Mouse (Mus musculus) gastrocnemius, adult 18-20 months (tissue): ENCODE measurements around the gene Zfp975. TPM values are rescaled to one million over a fixed set of nuclear protein-coding genes. Genes with fewer than 3 reads are reported as not detected.
"Not testable (repeated sequence)": the region's sequence is repeated elsewhere in the genome, so short reads cannot be mapped to it uniquely, and the experiment has no call there.

Experiments used
- DNase-seq: peaks from one replicate; pipeline ENCODE4 v3.0.0; 2021; ENCODE audit warnings: low spot score
- long read RNA-seq, 2 experiments: library from polyadenylated mRNA; stranded (forward); transcript quantifications; one replicate each; pipeline ENCODE4 v2.0.0; 2021
- total RNA-seq, 2 experiments: library from RNA; stranded (reverse); gene quantifications; 2 replicates each; pipeline ENCODE4 v1.2.3; 2021

Gene Zfp975
- total RNA-seq: 1 to 10 TPM; 3.7 to 4.5 TPM
- long read RNA-seq, experiment 1, partial matches to known transcripts: 0 of 9 reads
- long read RNA-seq, experiment 1, other reads (novel, unspliced or antisense): 5 of 9 reads
- long read RNA-seq, experiment 2, transcript Zfp975-201 (4 exons, 3,148 nt): major isoform, 5 of 6 reads
- long read RNA-seq, experiment 2, partial matches to known transcripts: 0 of 6 reads
- long read RNA-seq, experiment 2, other reads (novel, unspliced or antisense): 1 of 6 reads

DNA sequence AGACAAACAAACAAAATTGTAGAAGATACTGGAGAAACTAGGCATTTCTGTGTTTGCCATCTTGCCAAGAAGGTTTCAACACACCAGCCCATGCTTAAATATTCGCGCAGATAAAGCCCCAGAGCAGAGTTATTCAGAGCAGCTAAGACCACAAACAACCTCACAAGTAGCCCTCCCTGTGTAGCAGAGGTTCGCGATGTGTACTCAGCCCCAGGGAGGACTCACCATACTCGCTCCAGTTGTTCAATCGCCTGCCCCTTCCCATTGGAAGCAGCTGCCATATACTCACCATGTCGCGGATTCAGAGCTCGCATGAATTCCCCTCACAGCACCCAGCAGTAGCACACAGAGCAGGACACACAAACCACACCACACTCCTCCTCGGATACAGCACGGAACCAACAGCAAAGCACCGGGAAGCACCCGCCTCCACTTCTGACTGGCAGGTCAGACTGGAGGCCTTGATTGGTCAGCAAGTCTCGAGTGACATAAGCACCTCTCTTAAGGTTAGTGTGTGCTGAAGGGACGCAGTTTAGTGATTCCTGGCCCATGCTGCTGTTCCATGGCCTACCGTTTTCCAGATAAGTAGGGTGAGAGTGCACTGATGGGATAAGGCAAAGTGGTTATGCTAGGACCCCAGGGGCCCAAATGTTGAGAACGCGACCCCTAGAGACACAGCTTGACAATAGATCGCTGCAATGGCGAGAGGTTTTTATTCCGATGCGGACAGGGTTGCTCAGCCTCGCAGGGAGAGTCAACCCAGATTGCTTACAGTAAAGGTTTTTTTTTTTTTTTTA lies at the start of gene Zfp975:
Gene Zfp975, minus strand, starts transcription at position 381 of the 797 bp plus-strand sequence.
- peak; percentile 85 for DNase-seq

DNA sequence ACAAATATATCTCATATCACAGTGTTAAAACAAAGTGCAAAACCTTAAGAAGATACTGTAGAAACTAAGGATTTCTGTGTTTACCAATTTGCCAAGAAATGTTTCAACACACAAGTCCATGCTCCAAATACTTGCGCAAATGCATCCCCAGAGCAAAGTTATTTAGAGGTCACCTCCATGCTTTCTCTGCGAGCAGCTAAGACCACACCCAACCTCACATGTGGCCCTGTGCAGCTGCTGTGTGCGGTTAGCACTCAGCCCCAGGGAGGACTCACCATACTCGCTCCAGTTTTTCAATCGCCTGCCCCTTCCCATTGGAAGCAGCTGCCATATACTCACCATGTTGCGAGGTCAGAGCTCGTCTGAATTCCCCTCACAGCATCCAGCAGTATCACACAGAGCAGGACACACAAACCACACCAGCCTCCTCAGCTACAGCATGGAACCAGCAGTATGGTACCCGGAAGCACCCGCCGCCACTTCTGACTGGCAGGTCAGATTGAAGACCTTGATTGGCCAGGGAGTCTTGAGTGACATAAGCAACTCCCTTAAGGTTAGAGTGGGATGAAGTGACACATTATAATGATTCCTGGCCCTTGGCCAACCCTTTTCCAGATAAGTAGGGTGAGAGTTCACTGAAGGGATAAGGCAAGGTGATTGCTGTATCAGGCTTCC lies 46.1 kb upstream of the Zfp975 start:
- no peak for DNase-seq

DNA sequence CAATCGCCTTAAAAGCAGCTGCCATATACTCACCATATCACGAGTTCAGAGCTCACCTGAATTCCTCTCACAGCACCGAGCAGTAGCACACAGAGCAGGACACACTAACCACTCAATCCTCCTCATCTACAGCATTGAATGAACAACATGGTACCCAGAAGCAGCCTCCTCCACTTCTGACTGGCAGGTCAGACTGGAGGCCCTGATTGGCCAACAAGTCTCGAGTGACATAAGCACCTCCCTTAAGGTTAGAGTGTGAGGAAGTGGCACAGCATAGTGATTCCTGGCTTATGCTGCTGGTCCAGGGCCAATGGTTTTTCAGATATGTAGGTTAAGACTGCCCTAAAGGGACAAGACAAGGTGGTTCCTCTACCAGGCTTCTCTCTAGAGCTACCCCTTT lies 34.4 kb upstream of the Zfp975 start, which contains the start of gene Gm17067:
Gene Gm17067, minus strand, starts transcription at position 101 of the 400 bp plus-strand sequence.
- DNase-seq: not testable (repeated sequence)

DNA sequence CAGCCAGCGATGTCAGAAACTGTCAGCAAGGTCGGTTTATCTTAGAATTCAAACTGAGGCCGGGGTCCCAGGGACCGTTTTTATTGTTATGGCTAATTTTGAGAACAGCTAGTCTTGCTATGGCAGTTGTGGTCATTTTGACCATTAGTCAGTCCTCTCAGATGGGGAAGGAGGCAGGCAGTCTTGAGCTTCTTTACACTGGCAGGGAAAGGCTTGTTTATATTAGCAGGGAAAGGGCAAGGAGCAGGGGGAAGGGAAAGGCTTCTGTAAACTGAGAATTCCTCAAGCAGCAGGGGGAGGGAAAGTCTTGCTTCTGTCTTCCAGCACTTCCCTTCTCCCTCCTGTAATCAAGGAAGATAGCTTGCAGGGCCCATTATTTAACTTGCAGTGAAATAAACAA lies 709 bp upstream of the Zfp975 start:
- DNase-seq: peak; percentile 2

DNA sequence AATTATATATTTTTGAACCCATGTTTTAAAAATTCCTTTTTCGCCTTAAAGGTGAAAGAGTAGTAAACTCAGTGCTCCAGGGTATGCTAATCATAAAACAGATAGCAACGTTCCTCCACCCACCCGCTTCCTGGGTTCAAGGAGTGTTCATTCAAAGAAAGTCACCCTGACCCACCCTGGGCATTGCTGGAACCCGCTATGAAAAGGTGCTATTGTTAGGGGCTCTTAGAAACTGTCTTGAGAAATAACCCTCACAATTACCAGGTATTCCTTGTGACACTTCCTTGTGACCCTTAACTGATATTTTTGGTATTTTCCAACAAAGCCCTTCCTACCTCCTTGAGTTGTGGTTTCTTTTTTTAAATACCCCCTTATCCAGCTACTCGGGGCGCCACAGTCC lies 12.5 kb downstream of the Zfp975 start:
- DNase-seq: not testable (repeated sequence)

DNA sequence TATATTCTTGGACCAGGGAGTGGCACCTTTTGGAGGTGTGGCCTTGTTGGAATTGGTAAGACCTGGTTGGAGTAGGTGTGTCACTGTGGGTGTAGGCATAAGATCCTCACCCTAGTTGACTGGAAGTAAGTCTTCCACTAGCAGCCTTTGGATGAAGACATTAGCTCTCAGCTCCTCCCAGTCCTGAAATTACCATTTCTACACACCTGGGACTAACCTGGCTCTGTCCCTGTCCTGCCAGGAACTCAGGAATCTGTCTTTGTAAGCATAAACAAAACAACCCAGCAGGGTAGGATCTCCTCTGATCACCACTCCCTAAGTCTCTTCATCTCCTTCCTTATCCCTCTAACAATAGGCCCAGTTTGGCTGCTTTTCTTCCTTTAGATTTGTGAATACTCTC lies 12.9 kb downstream of the Zfp975 start:
- not testable (repeated sequence) for DNase-seq

DNA sequence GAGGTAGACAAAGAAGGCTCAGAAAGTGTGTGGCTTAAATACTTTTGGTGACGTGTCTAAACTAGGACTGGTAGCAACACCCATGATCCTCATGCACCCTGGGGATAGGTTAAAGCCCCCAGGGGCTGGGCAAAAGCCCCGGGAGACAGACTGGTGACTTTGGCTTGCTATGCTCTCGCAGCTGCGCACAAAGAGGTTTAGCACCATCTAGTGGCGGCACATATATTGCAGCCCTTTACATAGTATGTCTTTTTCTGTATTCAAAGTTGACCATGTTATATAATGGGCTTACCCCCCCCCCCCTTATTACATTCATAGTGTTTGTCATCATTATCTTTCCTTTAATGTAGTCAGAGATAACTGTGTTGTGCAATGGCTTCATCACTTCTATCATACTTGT lies 32.4 kb downstream of the Zfp975 start:
- DNase-seq: not testable (repeated sequence)

DNA sequence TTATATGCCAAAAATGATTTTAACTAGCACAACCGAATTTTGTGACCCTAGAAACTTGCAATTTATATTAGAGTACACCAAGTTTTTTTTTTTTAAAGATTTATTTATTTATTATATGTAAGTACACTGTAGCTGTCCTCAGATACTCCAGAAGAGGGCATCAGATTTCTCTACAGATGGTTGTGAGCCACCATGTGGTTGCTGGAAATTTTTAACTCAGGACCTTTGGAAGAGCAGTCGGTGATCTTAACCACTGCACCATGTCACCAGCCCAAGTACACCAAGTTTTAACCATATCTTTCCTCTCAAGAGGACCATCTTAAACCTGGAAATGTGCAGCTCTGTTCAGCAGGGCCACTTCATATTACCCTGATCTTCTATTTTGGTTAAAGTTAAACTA lies 37.3 kb downstream of the Zfp975 start:
- DNase-seq: not testable (repeated sequence)

DNA sequence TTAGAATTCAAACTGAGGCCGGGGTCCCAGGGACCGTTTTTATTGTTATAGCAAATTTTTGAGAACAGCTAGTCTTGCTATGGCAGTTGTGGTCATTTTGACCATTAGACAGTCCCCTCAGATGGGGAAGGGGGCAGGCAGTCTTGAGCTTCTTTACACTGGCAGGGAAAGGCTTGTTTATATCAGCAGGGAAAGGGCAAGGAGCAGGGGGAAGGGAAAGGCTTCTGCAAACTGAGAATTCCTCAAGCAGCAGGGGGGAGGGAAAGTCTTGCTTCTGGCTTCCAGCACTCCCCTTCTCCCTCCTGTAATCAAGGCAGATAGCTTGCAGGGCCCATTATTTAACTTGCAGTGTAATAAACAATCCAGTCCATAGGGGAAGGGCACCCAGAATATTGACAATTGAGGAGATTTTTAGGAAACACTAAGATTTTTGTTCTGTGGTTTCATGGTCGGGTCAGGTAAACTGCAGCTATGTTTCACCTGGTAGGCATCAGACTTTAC lies 49.4 kb downstream of the Zfp975 start:
- DNase-seq: not testable (repeated sequence)

DNA sequence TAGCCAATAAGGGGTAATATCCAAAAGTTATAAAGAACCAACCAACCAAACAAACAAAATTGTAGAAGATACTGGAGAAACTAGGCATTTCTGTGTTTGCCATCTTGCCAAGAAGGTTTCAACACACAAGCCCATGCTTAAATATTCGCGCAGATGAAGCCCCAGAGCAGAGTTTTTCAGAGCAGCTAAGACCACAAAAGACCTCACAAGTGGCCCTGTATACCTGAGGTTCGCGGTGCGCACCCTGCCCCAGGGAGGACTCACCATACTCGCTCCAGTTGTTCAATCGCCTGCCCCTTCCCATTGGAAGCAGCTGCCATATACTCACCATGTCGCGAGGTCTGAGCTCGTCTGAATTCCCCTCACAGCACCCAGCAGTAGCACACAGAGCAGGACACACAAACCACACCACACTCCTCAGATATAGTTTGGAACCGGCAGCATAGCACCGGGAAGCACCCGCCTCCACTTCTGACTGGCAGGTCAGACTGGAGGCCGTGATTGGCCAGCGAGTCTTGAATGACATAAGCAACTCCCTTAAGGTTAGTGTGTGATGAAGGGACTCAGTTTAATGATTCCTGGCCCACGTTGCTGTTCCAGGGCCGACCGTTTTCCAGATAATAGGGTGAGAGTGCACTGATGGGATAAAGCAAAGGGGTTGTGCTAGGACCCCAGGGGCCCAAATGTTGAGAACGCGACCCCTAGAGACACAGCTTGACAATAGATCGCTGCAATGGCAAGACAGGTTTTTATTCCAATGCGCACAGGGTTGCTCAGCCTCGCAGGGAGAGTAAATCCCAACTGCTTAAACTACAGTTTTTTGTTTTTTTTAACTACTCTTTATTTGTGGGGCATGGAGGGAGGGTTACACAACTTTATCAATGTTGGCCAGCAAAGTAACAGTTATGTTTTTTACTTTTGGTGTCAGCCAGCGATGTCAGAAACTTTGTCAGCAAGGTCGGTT lies 50.1 kb downstream of the Zfp975 start, which contains the start of gene Zfp976:
Gene Zfp976, minus strand, starts transcription at position 437 of the 964 bp plus-strand sequence.
- peak; percentile 45 for DNase-seq

DNA sequence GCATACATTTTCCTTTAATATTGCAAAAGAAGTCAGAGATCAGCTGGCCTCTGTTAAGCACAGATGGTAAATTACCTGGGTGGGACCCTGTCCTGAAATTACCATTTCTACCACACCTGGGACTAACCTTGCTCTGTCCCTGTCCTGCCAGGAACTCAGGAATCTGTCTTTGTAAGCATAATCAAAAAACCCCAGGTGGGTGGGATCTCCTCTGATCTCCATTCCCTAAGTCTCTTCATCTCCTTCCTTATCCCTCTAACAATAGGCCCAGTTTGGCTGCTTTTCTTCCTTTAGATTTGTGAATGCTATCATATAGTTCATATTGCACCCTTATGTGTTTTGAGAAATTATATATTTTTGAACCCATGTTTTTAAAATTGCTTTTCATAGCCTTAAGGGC lies 61.5 kb downstream of the Zfp975 start:
- DNase-seq: not testable (repeated sequence)

Other genes with a start within 250 kb of the Zfp975 start
- gene 4933421I07Rik, start 244.6 kb downstream of the Zfp975 start, total RNA-seq: not detected
- 1 to 10 TPM; 5.0 TPM for gene Zfp141, start 187.0 kb downstream of the Zfp975 start, total RNA-seq
- gene Gm21028, start 114.2 kb downstream of the Zfp975 start, total RNA-seq: not detected
- gene Zfp977, start 100.2 kb downstream of the Zfp975 start, total RNA-seq: under 1 TPM in 1 of 2 experiments, not detected in 1; 0.21 TPM
- gene Zfp976, start 50.2 kb downstream of the Zfp975 start, total RNA-seq: 1 to 10 TPM in 1 of 2 experiments, under 1 TPM in 1; 0.73 to 1.0 TPM
- gene Gm17067, start 34.3 kb upstream of the Zfp975 start, total RNA-seq: not detected
- gene Vmn2r62, start 100.8 kb upstream of the Zfp975 start, total RNA-seq: not detected
- gene Gm2381, start 174.5 kb upstream of the Zfp975 start, total RNA-seq: not detected
- not detected for gene Vmn2r63, start 241.1 kb upstream of the Zfp975 start, total RNA-seq